Mouse (Mus musculus) regulatory T cell (primary cell): ENCODE measurements around the gene Lcn4.
"Not testable (repeated sequence)": the region's sequence is repeated elsewhere in the genome, so short reads cannot be mapped to it uniquely, and the experiment has no call there.

Experiments
- in situ Hi-C: fragments of 300-600 bp; cut with MboI, MseI; formaldehyde crosslinking; loops from one replicate; pipeline ENCODE4 v1.15.1; 2025; ENCODE audit warnings: high pct_unique_total_duplicates

Gene Lcn4

GRCm38 (mm10) chr2:26671182-26671581 lies at the start of gene Lcn4:
Lcn4 (minus strand) TSS chr2:26671282.
- in situ Hi-C loops, result no loop called here

GRCm38 (mm10) chr2:26686171-26686675 lies 15.1 kb upstream of the Lcn4 start:
- in situ Hi-C loops, result no loop called here

GRCm38 (mm10) chr2:26668746-26669145 lies 2.3 kb downstream of the Lcn4 start:
- in situ Hi-C loops, result no loop called here

- in situ Hi-C loops, result not testable (repeated sequence)
Observed at GRCm38 (mm10) chr2:26663551-26663950, 7.5 kb downstream of the Lcn4 start.

GRCm38 (mm10) chr2:26663112-26663511 lies 8.0 kb downstream of the Lcn4 start:
- in situ Hi-C loops, result no loop called here

GRCm38 (mm10) chr2:26662509-26662882 lies 8.6 kb downstream of the Lcn4 start:
- in situ Hi-C loops, result no loop called here

- in situ Hi-C loops, result no loop called here
Observed at GRCm38 (mm10) chr2:26661768-26662508, 9.1 kb downstream of the Lcn4 start.

- in situ Hi-C loops, result no loop called here
Observed at GRCm38 (mm10) chr2:26661143-26661752, 9.8 kb downstream of the Lcn4 start.

GRCm38 (mm10) chr2:26657426-26657825 lies 13.7 kb downstream of the Lcn4 start:
- in situ Hi-C loops, result no loop called here

GRCm38 (mm10) chr2:26654687-26655086 lies 16.4 kb downstream of the Lcn4 start:
- in situ Hi-C loops, result loop anchor here (5.0 kb wide), 1 partner anchor 238 kb away; no protein-coding TSS in a partner anchor

- in situ Hi-C loops, result loop anchor here (10.0 kb wide), 1 partner anchor 388 kb away; no protein-coding TSS in a partner anchor
Observed at GRCm38 (mm10) chr2:26646643-26647293, 24.3 kb downstream of the Lcn4 start.

- in situ Hi-C loops, result loop anchor here (10.0 kb wide), 1 partner anchor 391 kb away; no protein-coding TSS in a partner anchor
Observed at GRCm38 (mm10) chr2:26643942-26644341, 27.1 kb downstream of the Lcn4 start.

- in situ Hi-C loops, result loop anchor here (10.0 kb wide), 1 partner anchor 394 kb away; no protein-coding TSS in a partner anchor
Observed at GRCm38 (mm10) chr2:26641006-26641647, 30.0 kb downstream of the Lcn4 start.

- in situ Hi-C loops, result loop anchor here (10.0 kb wide), 1 partner anchor 395 kb away; no protein-coding TSS in a partner anchor
Observed at GRCm38 (mm10) chr2:26639838-26640830, 30.9 kb downstream of the Lcn4 start.

- in situ Hi-C loops, result no loop called here
Observed at GRCm38 (mm10) chr2:26639083-26639482, 32.0 kb downstream of the Lcn4 start.

GRCm38 (mm10) chr2:26638572-26638971 lies 32.5 kb downstream of the Lcn4 start:
- in situ Hi-C loops, result no loop called here

- in situ Hi-C loops, result no loop called here
Observed at GRCm38 (mm10) chr2:26638039-26638438, 33.0 kb downstream of the Lcn4 start.

- in situ Hi-C loops, result no loop called here
Observed at GRCm38 (mm10) chr2:26637316-26637932, 33.7 kb downstream of the Lcn4 start.

- in situ Hi-C loops, result no loop called here
Observed at GRCm38 (mm10) chr2:26636325-26636635, 34.8 kb downstream of the Lcn4 start.
